Mouse (Mus musculus) neural tube, embryonic 14.5 days (tissue): ENCODE measurements around the gene Cst12. TPM values are rescaled to one million over a fixed set of nuclear protein-coding genes. Genes with fewer than 3 reads are reported as not detected.

Source experiments
- ATAC-seq: fragments of 200-750 bp; cut with Nextera tagmentation; 2 replicates; pipeline ENCODE4 v1.8.0; 2017; ENCODE audit warnings: low read depth, mild to moderate bottlenecking, moderate TSS enrichment, moderate library complexity
- H3K27ac ChIP-seq: fragments of 300-500 bp; sonication (generic); 2 replicates; pipeline ENCODE4 v1.5.1; 2014; ENCODE audit warnings: low read depth, mild to moderate bottlenecking, control low read depth, low read length, moderate library complexity, mixed read lengths
- H3K27me3 ChIP-seq: fragments of 300-500 bp; sonication (generic); 2 replicates; pipeline ENCODE4 v1.6.1; 2014; ENCODE audit warnings: low read length; ENCODE audit not compliant: control insufficient read depth, insufficient read depth
- H3K36me3 ChIP-seq: fragments of 300-500 bp; sonication (generic); 2 replicates; pipeline ENCODE4 v1.6.1; 2014; ENCODE audit warnings: low read length, mixed read lengths; ENCODE audit not compliant: control insufficient read depth, insufficient read depth
- H3K4me1 ChIP-seq: fragments of 300-500 bp; sonication (generic); 2 replicates; pipeline ENCODE4 v1.6.1; 2014; ENCODE audit warnings: low read length; ENCODE audit not compliant: control insufficient read depth, insufficient read depth
- H3K4me2 ChIP-seq: fragments of 300-500 bp; sonication (generic); 2 replicates; pipeline ENCODE4 v1.6.1; 2014; ENCODE audit warnings: mild to moderate bottlenecking, low read depth, low read length, control low read depth
- H3K4me3 ChIP-seq: fragments of 300-500 bp; sonication (generic); 2 replicates; pipeline ENCODE4 v1.5.1; 2014; ENCODE audit warnings: low read depth, low read length, control low read depth, mixed read lengths
- H3K9ac ChIP-seq: fragments of 300-500 bp; sonication (generic); replicated peaks from 2 replicates; pipeline ENCODE4 v1.6.1; 2014; ENCODE audit warnings: low read depth, mild to moderate bottlenecking, control low read depth, low read length, mixed read lengths
- H3K9me3 ChIP-seq: fragments of 300-500 bp; sonication (generic); 2 replicates; pipeline ENCODE4 v1.6.1; 2016; ENCODE audit warnings: low read length; ENCODE audit not compliant: control insufficient read depth
- WGBS: fragments of 180-500 bp; shearing (Covaris S2); extraction: QIAGEN DNeasy Blood & Tissue Kit; methylation state at CpG from one replicate; pipeline ENCODE4 v1.1.7; 2014; 5-methylcytosine and 5-hydroxymethylcytosine counted together
- polyA plus RNA-seq: library from polyadenylated mRNA; unstranded; fragments of >200 nt; fragmentation: Nextera tagmentation; extraction: Ambion mirVana; gene quantifications from 2 replicates; pipeline ENCODE4 v1.2.1, GENCODE M21; 2014

Cst12 gene
- polyA plus RNA-seq, 1 experiment from 2014 or later, result not detected

DNA sequence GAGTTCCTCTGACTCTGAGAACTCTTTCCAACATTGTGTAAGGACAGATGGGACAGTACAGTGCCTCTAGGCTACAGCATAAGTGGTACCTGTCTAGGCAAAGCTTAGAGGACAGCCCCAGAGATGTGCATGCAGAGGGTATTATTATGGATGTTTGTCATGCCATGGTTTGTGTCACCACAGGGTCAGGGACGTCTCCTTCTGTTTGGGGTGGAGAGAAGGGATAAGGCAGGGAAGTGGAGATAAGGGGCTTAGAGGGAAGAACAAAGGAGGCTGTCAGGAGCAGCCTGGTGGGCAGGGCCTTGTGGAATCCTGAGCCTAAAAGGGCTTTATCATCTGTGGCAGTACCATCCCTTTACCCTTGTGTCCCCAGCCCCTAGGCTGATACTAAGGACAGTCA lies 7.5 kb upstream of the Cst12 start, which contains the start of gene 8030411F24Rik:
Gene 8030411F24Rik, plus strand, starts transcription at position 301 of the 400 bp plus-strand sequence.
- WGBS, result 28% methylated on average over 1 of the region's 1 CpGs
- H3K9me3 ChIP-seq, result no peaks in the 10 kb centered on the region
- no peak within 1 kb of the TSS for H3K4me3 ChIP-seq
- no peak within 1 kb of the TSS for H3K27ac ChIP-seq
- H3K27me3 ChIP-seq, result no peaks in the 10 kb centered on the region
- H3K36me3 ChIP-seq, result no peaks in the 10 kb centered on the region
- no peak within 1 kb of the TSS for H3K4me2 ChIP-seq
- no peak within 1 kb of the TSS for H3K9ac ChIP-seq
- no peaks in the 10 kb centered on the region for H3K4me1 ChIP-seq
- no peak for ATAC-seq

- H3K4me1 ChIP-seq, result no peaks in the 10 kb centered on the region
- no peaks in the 10 kb centered on the region for H3K36me3 ChIP-seq
- no peaks in the 10 kb centered on the region for H3K27me3 ChIP-seq
- H3K27ac ChIP-seq, result no peak within 1 kb of the TSS
- no peak within 1 kb of the TSS for H3K4me3 ChIP-seq
- H3K9ac ChIP-seq, result no peak within 1 kb of the TSS
- H3K9me3 ChIP-seq, result no peaks in the 10 kb centered on the region
- H3K4me2 ChIP-seq, result no peak within 1 kb of the TSS
- 93% methylated on average over 1 of the region's 1 CpGs for WGBS
- no peak for ATAC-seq
These were observed 9.3 kb downstream of the Cst12 start, which contains the start of gene Cst8 for GRCm38 (mm10) chr2:148798485-148798884. Gene Cst8 (plus strand): TSS chr2:148798785.

GRCm38 (mm10) chr2:148801491-148801921 lies 12.3 kb downstream of the Cst12 start:
- ATAC-seq, result no peak
- no peaks in the 10 kb centered on the region for H3K4me1 ChIP-seq
- H3K36me3 ChIP-seq, result no peaks in the 10 kb centered on the region
- no peaks in the 10 kb centered on the region for H3K27me3 ChIP-seq
- H3K9me3 ChIP-seq, result no peaks in the 10 kb centered on the region
- no peak overlapping the region for H3K9ac ChIP-seq
- no peak overlapping the region for H3K4me3 ChIP-seq
- 75% methylated on average over 3 of the region's 3 CpGs for WGBS
- no peak overlapping the region for H3K27ac ChIP-seq
- H3K4me2 ChIP-seq, result no peak overlapping the region

- H3K36me3 ChIP-seq, result no peaks in the 10 kb centered on the region
- no peaks in the 10 kb centered on the region for H3K9me3 ChIP-seq
- no peak overlapping the region for H3K9ac ChIP-seq
- H3K27me3 ChIP-seq, result no peaks in the 10 kb centered on the region
- 73% methylated on average over 6 of the region's 6 CpGs for WGBS
- no peaks in the 10 kb centered on the region for H3K4me1 ChIP-seq
- H3K4me2 ChIP-seq, result no peak overlapping the region
- no peak for ATAC-seq
- H3K27ac ChIP-seq, result no peak overlapping the region
- H3K4me3 ChIP-seq, result no peak overlapping the region
These were observed 17.5 kb downstream of the Cst12 start for GRCm38 (mm10) chr2:148806696-148807095.

DNA sequence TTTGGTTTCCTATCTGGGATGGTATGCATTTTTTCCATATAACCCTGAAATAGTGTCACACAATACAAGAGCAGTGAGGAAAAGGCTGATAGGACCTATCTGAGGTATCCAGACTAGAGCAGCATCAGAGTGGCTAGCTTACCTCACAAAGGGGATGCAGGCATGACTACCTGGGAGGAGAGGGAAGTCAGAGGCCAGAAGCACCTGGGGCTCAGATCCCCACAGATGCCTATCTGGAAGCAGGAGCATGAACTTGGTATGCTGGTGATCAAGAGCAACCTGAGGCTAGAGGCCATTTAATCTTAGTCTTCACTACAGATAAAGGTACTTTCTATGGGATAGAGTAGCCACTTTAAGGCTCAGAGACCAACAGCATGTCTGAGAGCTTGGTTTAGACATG lies 30.7 kb downstream of the Cst12 start, which contains the start of gene Cst13:
Gene Cst13, plus strand, starts transcription at position 173 of the 400 bp plus-strand sequence.
- Histone ChIP-seq H3K36me3 (no peaks in the 10 kb centered on the region), H3K27me3 (no peaks in the 10 kb centered on the region), H3K27ac (no peak within 1 kb of the TSS), H3K9me3 (no peaks in the 10 kb centered on the region), H3K4me1 (no peaks in the 10 kb centered on the region), H3K4me2 (no peak within 1 kb of the TSS), H3K4me3 (no peak within 1 kb of the TSS), H3K9ac (no peak within 1 kb of the TSS)
- ATAC-seq, result no peak

DNA sequence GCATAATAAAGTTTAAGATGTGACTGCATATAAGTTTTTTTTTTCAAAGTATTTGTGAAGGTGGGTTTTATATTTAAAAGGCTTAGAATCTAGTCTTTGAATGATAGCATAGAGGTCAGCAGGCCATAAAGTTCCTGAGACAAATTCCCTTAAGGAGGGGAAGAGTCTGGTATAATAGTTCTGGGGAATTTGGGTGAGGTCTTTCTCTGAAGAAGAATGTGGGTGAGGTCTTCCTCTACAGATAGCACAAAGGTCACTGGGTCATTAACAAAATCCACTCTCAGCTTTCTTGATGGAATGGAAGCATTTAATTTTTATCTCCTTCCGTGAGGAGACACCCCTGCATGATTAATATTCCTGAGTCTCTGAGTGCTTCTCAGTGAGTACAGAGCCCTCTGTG lies 36.8 kb downstream of the Cst12 start:
- H3K27me3 ChIP-seq, result no peaks in the 10 kb centered on the region
- no peak for ATAC-seq
- H3K9me3 ChIP-seq, result no peaks in the 10 kb centered on the region
- no peaks in the 10 kb centered on the region for H3K36me3 ChIP-seq
- no peak overlapping the region for H3K27ac ChIP-seq
- H3K4me3 ChIP-seq, result no peak overlapping the region
- H3K9ac ChIP-seq, result no peak overlapping the region
- WGBS, result 71% methylated on average over 1 of the region's 1 CpGs
- H3K4me2 ChIP-seq, result no peak overlapping the region
- no peaks in the 10 kb centered on the region for H3K4me1 ChIP-seq

GRCm38 (mm10) chr2:148834912-148835311 lies 45.8 kb downstream of the Cst12 start, which contains the start of gene Cst9:
Gene Cst9 (plus strand): TSS chr2:148835147.
- H3K4me3 ChIP-seq, result no peak within 1 kb of the TSS
- H3K27me3 ChIP-seq, result no peaks in the 10 kb centered on the region
- no peaks in the 10 kb centered on the region for H3K9me3 ChIP-seq
- H3K4me2 ChIP-seq, result no peak within 1 kb of the TSS
- H3K27ac ChIP-seq, result no peak within 1 kb of the TSS
- no peak within 1 kb of the TSS for H3K9ac ChIP-seq
- 75% methylated on average over 4 of the region's 4 CpGs for WGBS
- H3K4me1 ChIP-seq, result no peaks in the 10 kb centered on the region
- H3K36me3 ChIP-seq, result no peaks in the 10 kb centered on the region
- no peak for ATAC-seq

DNA sequence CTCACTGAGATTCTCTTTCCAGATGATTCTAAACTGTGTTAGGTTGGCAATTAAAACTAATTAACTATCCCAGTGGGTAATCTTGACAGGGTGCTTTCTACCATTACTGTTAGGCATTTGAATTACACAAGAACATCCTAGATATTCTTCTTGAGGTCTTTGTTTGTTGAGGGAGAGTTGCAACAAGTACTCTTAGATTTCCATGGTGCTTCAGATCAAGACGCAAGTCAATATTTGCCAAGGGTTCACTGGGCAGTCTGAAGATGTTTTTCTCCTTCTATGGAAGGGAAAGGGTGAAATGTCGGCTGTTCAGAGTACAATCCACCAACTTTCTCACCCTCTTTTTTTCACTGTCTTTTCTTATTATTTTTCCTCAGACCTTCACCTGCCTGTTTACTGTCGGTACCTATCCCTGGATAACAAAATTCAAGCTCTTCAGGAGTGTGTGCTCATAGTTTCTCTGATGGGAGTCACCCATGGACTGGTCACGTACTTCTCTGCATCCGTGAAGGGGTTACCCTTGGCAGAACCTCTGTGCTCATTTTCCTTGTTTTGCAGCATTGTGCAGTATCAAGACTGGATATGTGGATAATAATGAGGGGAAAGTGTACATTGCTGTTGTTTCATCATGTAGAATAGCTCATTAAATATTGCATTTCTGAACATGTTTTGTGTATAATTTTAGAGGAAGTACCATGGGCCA lies 49.1 kb downstream of the Cst12 start:
- no peaks in the 10 kb centered on the region for H3K27me3 ChIP-seq
- 88% methylated on average over 5 of the region's 5 CpGs for WGBS
- no peak overlapping the region for H3K4me2 ChIP-seq
- no peak overlapping the region for H3K27ac ChIP-seq
- no peaks in the 10 kb centered on the region for H3K4me1 ChIP-seq
- no peaks in the 10 kb centered on the region for H3K36me3 ChIP-seq
- no peak overlapping the region for H3K9ac ChIP-seq
- no peak overlapping the region for H3K4me3 ChIP-seq
- H3K9me3 ChIP-seq, result no peaks in the 10 kb centered on the region
- ATAC-seq, result no peak

DNA sequence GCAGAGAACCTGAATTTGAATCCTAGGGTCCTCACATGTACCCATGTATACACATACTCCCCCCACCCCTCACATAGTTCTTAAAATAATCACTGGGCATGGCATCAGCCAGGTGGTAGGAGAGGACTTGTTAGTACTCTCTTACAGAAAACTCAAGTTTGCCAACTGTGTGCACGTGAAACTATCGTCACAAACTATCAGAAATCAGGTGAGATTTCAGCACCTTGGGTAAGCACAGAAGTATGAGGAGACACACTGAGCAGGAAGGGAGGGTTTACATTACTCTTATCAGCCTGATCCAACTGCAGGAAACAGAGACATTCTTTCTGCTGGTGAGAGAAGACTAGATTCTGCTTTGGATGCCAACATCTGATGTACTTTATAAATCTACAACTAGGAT lies 50.1 kb downstream of the Cst12 start:
- ATAC-seq, result no peak
- no peak overlapping the region for H3K27ac ChIP-seq
- no peaks in the 10 kb centered on the region for H3K4me1 ChIP-seq
- H3K36me3 ChIP-seq, result no peaks in the 10 kb centered on the region
- H3K27me3 ChIP-seq, result no peaks in the 10 kb centered on the region
- H3K4me2 ChIP-seq, result no peak overlapping the region
- 93% methylated on average over 2 of the region's 2 CpGs for WGBS
- H3K9me3 ChIP-seq, result no peaks in the 10 kb centered on the region
- H3K9ac ChIP-seq, result no peak overlapping the region
- H3K4me3 ChIP-seq, result no peak overlapping the region
